Mouse (Mus musculus) heart, postnatal 0 days (tissue): ENCODE data around the gene Gm49383. TPM values are rescaled to one million over a fixed set of nuclear protein-coding genes. Genes with fewer than 3 reads are reported as not detected.

Source experiments
- ATAC-seq: fragments of 200-750 bp; cut with Nextera tagmentation; 2 replicates; pipeline ENCODE4 v1.8.0; 2017; ENCODE audit warnings: low read depth, moderate number of reproducible peaks, moderate library complexity; ENCODE audit not compliant: insufficient read depth
- DNase-seq: peaks from one replicate; pipeline ENCODE4 v3.0.0-alpha.2; 2016; ENCODE audit warnings: low spot score
- H3K27ac ChIP-seq: fragments of 300-500 bp; sonication (generic); 2 replicates; pipeline ENCODE4 v1.5.1; 2014; ENCODE audit warnings: low read depth, mild to moderate bottlenecking
- H3K27me3 ChIP-seq: fragments of 300-500 bp; sonication (generic); 2 replicates; pipeline ENCODE4 v1.6.1; 2014; ENCODE audit warnings: low read length, mixed read lengths; ENCODE audit not compliant: control insufficient read depth, insufficient read depth
- H3K36me3 ChIP-seq: fragments of 300-500 bp; sonication (generic); replicated peaks from 2 replicates; pipeline ENCODE4 v1.6.1; 2014; ENCODE audit warnings: low read length, mixed read lengths; ENCODE audit not compliant: control insufficient read depth, insufficient read depth
- H3K4me1 ChIP-seq: fragments of 300-500 bp; sonication (generic); 2 replicates; pipeline ENCODE4 v1.6.1; 2014; ENCODE audit warnings: antibody characterized with exemption; ENCODE audit not compliant: control insufficient read depth, insufficient read depth
- H3K4me2 ChIP-seq: fragments of 300-500 bp; sonication (generic); 2 replicates; pipeline ENCODE4 v1.6.1; 2014; ENCODE audit warnings: low read depth, mild to moderate bottlenecking, low read length, moderate library complexity
- H3K4me3 ChIP-seq: fragments of 300-500 bp; sonication (generic); 2 replicates; pipeline ENCODE4 v1.5.1; 2014; ENCODE audit warnings: low read depth, low read length
- H3K9ac ChIP-seq: fragments of 300-500 bp; sonication (generic); replicated peaks from 2 replicates; pipeline ENCODE4 v1.6.1; 2014; ENCODE audit warnings: low read depth, low read length, mixed read lengths
- H3K9me3 ChIP-seq: fragments of 300-500 bp; sonication (generic); replicated peaks from 2 replicates; pipeline ENCODE4 v1.6.1; 2016; ENCODE audit warnings: low read length; ENCODE audit not compliant: control insufficient read depth
- CTCF ChIP-seq: IDR thresholded peaks from 2 replicates; pipeline ENCODE4 v1.5.1; 2016; ENCODE audit warnings: antibody characterized with exemption, control low read depth, low read depth
- EP300 ChIP-seq: IDR thresholded peaks from 2 replicates; pipeline ENCODE4 v1.6.1; 2016; ENCODE audit warnings: antibody characterized with exemption, low read depth
- WGBS: fragments of 180-500 bp; shearing (Covaris S2); extraction: QIAGEN DNeasy Blood & Tissue Kit; methylation state at CpG from one replicate; pipeline ENCODE4 v1.1.7; 2014; 5-methylcytosine and 5-hydroxymethylcytosine counted together
- polyA plus RNA-seq: library from polyadenylated mRNA; unstranded; fragments of >200 nt; fragmentation: Nextera tagmentation; extraction: Ambion mirVana; gene quantifications from 2 replicates; pipeline ENCODE4 v1.2.1, GENCODE M21; 2015
- total RNA-seq: library from RNA; depleted of rRNA; stranded (reverse); fragments of >200 nt; gene quantifications from 2 replicates; pipeline ENCODE4 v1.2.3, GENCODE M21; 2014; ENCODE audit warnings: low replicate concordance

Gene Gm49383
- total and polyA plus RNA-seq, 2 experiments from 2014 or later: 6.3 to 7.9 TPM

DNA sequence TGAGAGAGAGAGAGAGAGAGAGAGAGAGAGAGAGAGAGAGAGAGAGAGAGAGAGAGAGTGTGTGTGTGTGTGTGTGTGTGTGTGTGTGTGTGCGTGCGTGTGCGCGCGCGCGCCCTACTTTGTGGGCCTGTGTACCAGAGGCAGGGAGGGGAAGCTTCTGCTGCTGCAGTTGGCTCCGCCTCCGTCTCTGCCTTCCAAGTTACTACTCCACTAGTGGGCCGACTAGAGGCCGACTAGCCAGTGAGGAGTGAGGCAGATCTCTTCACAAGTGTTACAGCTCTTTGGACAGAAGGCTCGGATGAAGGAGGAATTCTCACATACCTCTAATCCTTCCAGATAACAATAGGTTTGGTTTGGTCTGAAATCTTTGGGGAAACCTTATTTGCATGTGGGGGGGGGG lies 17.5 kb downstream of the Gm49383 start:
- H3K9me3 ChIP-seq: no peaks in the 10 kb centered on the region
- H3K4me1 ChIP-seq: no peaks in the 10 kb centered on the region
- H3K4me2 ChIP-seq: no peak overlapping the region
- DNase-seq (no peak), ATAC-seq (no peak)
- WGBS: 59% methylated on average over 12 of the region's 12 CpGs
- H3K36me3 ChIP-seq: no peaks in the 10 kb centered on the region; the same call in 1 of the 2 replicates
- no peak overlapping the region for H3K9ac ChIP-seq
- no peaks in the 10 kb centered on the region for H3K27me3 ChIP-seq
- H3K4me3 ChIP-seq: no peak overlapping the region
- no peak for TF ChIP-seq EP300
- TF ChIP-seq CTCF: no peak
- no peak overlapping the region for H3K27ac ChIP-seq

DNA sequence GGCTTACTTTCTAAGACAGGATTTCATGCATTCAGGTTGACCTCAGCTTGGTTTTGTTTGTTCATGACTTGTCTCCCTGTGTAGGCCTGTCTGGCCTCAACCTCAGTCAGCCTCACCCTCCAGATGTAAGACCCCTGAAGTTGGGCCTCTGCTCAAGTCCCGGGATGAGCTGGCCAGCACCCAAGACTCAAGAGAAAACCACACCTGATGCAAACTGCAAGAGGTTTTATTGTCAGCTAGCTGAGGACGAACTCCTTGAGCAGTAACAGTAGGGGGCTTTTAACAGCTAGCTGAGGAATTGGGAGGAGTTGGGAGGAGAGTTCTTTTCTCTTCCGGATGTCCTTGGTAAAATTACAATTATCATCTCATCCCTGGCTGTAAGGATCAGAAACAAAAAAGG lies 19.4 kb downstream of the Gm49383 start:
- DNase-seq: no peak
- no peaks in the 10 kb centered on the region for H3K4me1 ChIP-seq
- WGBS: 82% methylated on average over 3 of the region's 3 CpGs
- no peaks in the 10 kb centered on the region; the same call in 1 of the 2 replicates for H3K36me3 ChIP-seq
- no peak overlapping the region for H3K9ac ChIP-seq
- H3K27ac ChIP-seq: no peak overlapping the region
- no peaks in the 10 kb centered on the region for H3K27me3 ChIP-seq
- no peak for ATAC-seq
- H3K4me2 ChIP-seq: no peak overlapping the region
- no peaks in the 10 kb centered on the region for H3K9me3 ChIP-seq
- no peak overlapping the region for H3K4me3 ChIP-seq
- TF ChIP-seq EP300: no peak
- TF ChIP-seq CTCF: no peak

DNA sequence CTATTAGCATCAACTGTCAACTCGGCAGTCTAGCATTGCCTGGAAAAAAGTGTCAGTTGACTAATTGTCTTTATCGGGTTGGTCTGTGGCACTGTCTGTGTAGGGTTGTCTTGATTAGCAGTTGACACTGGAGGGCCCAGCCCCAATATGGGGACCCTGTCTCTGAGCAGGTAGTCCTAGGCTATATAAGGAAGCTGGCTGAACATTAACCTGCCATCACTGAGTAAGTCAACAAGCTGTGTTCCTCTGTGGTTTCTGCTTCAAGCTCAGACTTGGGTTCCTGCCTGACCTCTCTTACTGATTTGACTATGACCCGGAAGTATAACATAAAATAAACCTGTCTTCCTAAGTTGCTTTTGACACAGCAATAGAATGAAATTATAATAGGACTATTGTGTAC lies 20.9 kb downstream of the Gm49383 start:
- no peak for TF ChIP-seq EP300
- no peaks in the 10 kb centered on the region for H3K9me3 ChIP-seq
- DNase-seq: no peak
- H3K4me2 ChIP-seq: no peak overlapping the region
- no peak overlapping the region for H3K4me3 ChIP-seq
- WGBS: 91% methylated on average over 3 of the region's 3 CpGs
- no peak overlapping the region for H3K9ac ChIP-seq
- no peaks in the 10 kb centered on the region for H3K4me1 ChIP-seq
- H3K27me3 ChIP-seq: no peaks in the 10 kb centered on the region
- H3K27ac ChIP-seq: no peak overlapping the region
- ATAC-seq: no peak
- H3K36me3 ChIP-seq: peaks cover 4% of the 10 kb centered on the region; the same call in 1 of the 2 replicates

DNA sequence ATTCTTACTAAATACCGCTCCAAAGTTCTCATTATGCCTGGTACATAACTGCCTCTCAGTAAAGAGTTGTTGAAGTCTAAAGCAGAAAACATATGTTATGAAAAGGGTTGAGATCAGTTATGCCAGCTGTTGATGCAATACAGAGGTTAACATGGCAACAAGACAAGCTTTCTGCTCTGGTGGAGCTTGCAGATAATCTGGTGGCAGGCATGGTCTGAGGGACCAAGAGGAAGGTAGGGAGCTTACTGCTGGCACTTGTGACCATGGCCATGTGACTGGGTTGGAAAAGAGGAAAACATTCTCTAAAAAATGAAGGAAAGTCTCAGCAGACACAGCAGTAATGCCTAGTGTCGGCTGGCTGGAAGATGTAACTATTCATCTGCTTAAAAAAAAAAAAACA lies 25.6 kb downstream of the Gm49383 start:
- no peak overlapping the region for H3K27ac ChIP-seq
- DNase-seq (no peak), ATAC-seq (no peak)
- H3K4me3 ChIP-seq: no peak overlapping the region
- H3K27me3 ChIP-seq: no peaks in the 10 kb centered on the region
- H3K9ac ChIP-seq: no peak overlapping the region
- no peak overlapping the region for H3K4me2 ChIP-seq
- peaks cover 13% of the 10 kb centered on the region; the same call in 1 of the 2 replicates for H3K4me1 ChIP-seq
- no peaks in the 10 kb centered on the region for H3K9me3 ChIP-seq
- TF ChIP-seq EP300 (no peak), CTCF (no peak)
- H3K36me3 ChIP-seq: peaks cover 4% of the 10 kb centered on the region; the same call in 1 of the 2 replicates
- WGBS: 90% methylated on average over 2 of the region's 2 CpGs

DNA sequence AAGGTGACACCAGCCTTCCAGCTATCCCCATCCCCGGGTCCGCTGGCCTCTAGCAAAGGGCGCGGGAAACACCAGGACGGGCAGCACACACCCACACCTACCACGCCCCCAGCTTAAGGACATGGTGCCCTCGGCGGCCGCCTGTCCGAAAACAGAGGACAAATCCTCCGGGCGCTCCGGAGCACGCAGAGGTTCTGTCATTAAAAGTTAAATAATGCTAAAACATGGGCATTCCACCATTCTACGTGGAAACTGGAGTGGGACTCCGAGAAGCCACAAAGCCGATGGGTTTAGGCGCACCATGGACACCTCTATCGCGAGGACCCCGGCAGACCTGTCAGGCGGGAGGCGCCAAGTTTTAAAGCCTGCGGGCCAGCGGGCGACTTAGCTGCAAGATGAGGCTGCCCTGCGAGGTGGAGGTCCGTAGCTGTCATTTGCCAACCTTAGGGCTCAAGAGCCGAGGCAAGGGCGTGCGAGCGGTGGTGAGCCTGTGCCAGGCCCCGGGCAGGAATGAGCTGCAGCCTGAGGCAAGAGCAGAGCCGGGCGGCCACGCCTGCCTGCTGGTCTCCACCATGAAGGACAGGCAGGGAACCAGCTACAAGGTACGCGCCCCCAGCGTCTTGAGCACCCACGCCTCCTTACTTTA lies 28.3 kb downstream of the Gm49383 start, which contains the start of gene Lrr1:
Gene Lrr1, plus strand, starts transcription at position 354 of the 646 bp plus-strand sequence.
- H3K4me3 ChIP-seq: peak within 1 kb of the TSS; percentile 80
- peaks cover 4% of the 10 kb centered on the region; the same call in 1 of the 2 replicates for H3K36me3 ChIP-seq
- DNase-seq: peak; percentile 76
- H3K9me3 ChIP-seq: no peaks in the 10 kb centered on the region
- TF ChIP-seq CTCF: no peak
- TF ChIP-seq EP300: peak; percentile 98
- under 1% methylated on average over 40 of the region's 40 CpGs for WGBS
- peaks cover 13% of the 10 kb centered on the region; the same call in 1 of the 2 replicates for H3K4me1 ChIP-seq
- peak within 1 kb of the TSS; percentile 80 for H3K27ac ChIP-seq
- H3K27me3 ChIP-seq: no peaks in the 10 kb centered on the region
- H3K9ac ChIP-seq: peak within 1 kb of the TSS; percentile 69
- ATAC-seq: peak; percentile 95
- H3K4me2 ChIP-seq: peak within 1 kb of the TSS; percentile 97
